Mouse (Mus musculus): ENCODE results near the gene Vmn1r172. TPM values are rescaled to one million over a fixed set of nuclear protein-coding genes. Genes with fewer than 3 reads are reported as not detected.
"Not testable (repeated sequence)": the region's sequence is repeated elsewhere in the genome, so short reads cannot be mapped to it uniquely, and the experiment has no call there.

The Vmn1r172 gene
- total RNA-seq (2021) = not detected in 2 replicates
- long read RNA-seq = 0 reads

- DNase-seq = no peak
Measured at GRCm38 (mm10) chr7:23658016-23658415, at the start of gene Vmn1r172. Gene Vmn1r172 (plus strand): TSS chr7:23658316.

GRCm38 (mm10) chr7:23630422-23630821, 27.7 kb upstream of the Vmn1r172 start, which contains the start of gene Vmn1r171:
Gene Vmn1r171 (plus strand): TSS chr7:23630722.
- DNase-seq = no peak

GRCm38 (mm10) chr7:23700403-23700802, 42.3 kb downstream of the Vmn1r172 start, which contains the start of gene Vmn1r173:
Gene Vmn1r173 (plus strand): TSS chr7:23700703.
- DNase-seq = not testable (repeated sequence)

Other genes starting within 250 kb of the Vmn1r172 start
- not detected in 2 replicates for gene Vmn1r167, start 151.1 kb upstream of the Vmn1r172 start, total RNA-seq (2021)
- gene Vmn1r168, start 118.6 kb upstream of the Vmn1r172 start, total RNA-seq (2021) = not detected in 2 replicates
- not detected in 2 replicates for gene Vmn1r169, start 82.8 kb upstream of the Vmn1r172 start, total RNA-seq (2021)
- gene Vmn1r170, start 52.1 kb upstream of the Vmn1r172 start, total RNA-seq (2021) = not detected in 2 replicates
- gene Vmn1r171, start 27.6 kb upstream of the Vmn1r172 start, total RNA-seq (2021) = not detected in 2 replicates
- gene Vmn1r173, start 42.4 kb downstream of the Vmn1r172 start, total RNA-seq (2021) = not detected in 2 replicates
- not detected in 2 replicates for gene Vmn1r174, start 94.0 kb downstream of the Vmn1r172 start, total RNA-seq (2021)
- not detected in 2 replicates for gene Vmn1r175, start 152.3 kb downstream of the Vmn1r172 start, total RNA-seq (2021)
- gene Vmn1r176, start 179.1 kb downstream of the Vmn1r172 start, total RNA-seq (2021) = not detected in 2 replicates
- gene Vmn1r177, start 208.1 kb downstream of the Vmn1r172 start, total RNA-seq (2021) = not detected in 2 replicates
- gene Vmn1r178, start 233.7 kb downstream of the Vmn1r172 start, total RNA-seq (2021) = not detected in 2 replicates

Data from adrenal gland, postnatal 25 days (tissue).